Mouse (Mus musculus): ENCODE results near the gene Mxi1.
A peak's percentile ranks its signal among the peaks of the same experiment; 100 is the strongest.

The Mxi1 gene

GRCm38 (mm10) chr19:53325578-53326295 is 15.4 kb downstream of the Mxi1 start:
- DNase-seq, result peak; percentile 44

GRCm38 (mm10) chr19:53328116-53328515 is 17.8 kb downstream of the Mxi1 start:
- DNase-seq, result peak; percentile 47

- peak; percentile 92 for DNase-seq
Measured at GRCm38 (mm10) chr19:53329221-53329991, 19.1 kb downstream of the Mxi1 start.

- peak; percentile 85 for DNase-seq
Measured at GRCm38 (mm10) chr19:53329992-53330381, 19.7 kb downstream of the Mxi1 start.

GRCm38 (mm10) chr19:53331882-53332500 is 21.7 kb downstream of the Mxi1 start:
- DNase-seq, result no peak

GRCm38 (mm10) chr19:53333730-53334129 is 23.4 kb downstream of the Mxi1 start:
- no peak for DNase-seq

GRCm38 (mm10) chr19:53335241-53335640 is 24.9 kb downstream of the Mxi1 start:
- DNase-seq, result no peak

GRCm38 (mm10) chr19:53340423-53340822 is 30.1 kb downstream of the Mxi1 start:
- peak; percentile 56 for DNase-seq

- no peak for DNase-seq
Measured at GRCm38 (mm10) chr19:53343174-53343881, 33.0 kb downstream of the Mxi1 start.

GRCm38 (mm10) chr19:53344062-53344461 is 33.7 kb downstream of the Mxi1 start:
- DNase-seq, result no peak

GRCm38 (mm10) chr19:53345766-53346165 is 35.4 kb downstream of the Mxi1 start:
- no peak for DNase-seq

GRCm38 (mm10) chr19:53353864-53354263 is 43.5 kb downstream of the Mxi1 start:
- DNase-seq, result no peak

GRCm38 (mm10) chr19:53354271-53355000 is 44.1 kb downstream of the Mxi1 start:
- no peak for DNase-seq

- no peak for DNase-seq
Measured at GRCm38 (mm10) chr19:53355065-53355464, 44.7 kb downstream of the Mxi1 start.

- DNase-seq, result no peak
Measured at GRCm38 (mm10) chr19:53359160-53360033, 49.1 kb downstream of the Mxi1 start.

GRCm38 (mm10) chr19:53360265-53360958 is 50.1 kb downstream of the Mxi1 start:
- no peak for DNase-seq

GRCm38 (mm10) chr19:53362967-53363366 is 52.6 kb downstream of the Mxi1 start:
- DNase-seq, result peak; percentile 79

- DNase-seq, result no peak
Measured at GRCm38 (mm10) chr19:53364551-53364950, 54.2 kb downstream of the Mxi1 start.

- DNase-seq, result no peak
Measured at GRCm38 (mm10) chr19:53364963-53365362, 54.6 kb downstream of the Mxi1 start.

GRCm38 (mm10) chr19:53366057-53366775 is 55.9 kb downstream of the Mxi1 start:
- DNase-seq, result no peak
